Mouse (Mus musculus) embryonic fibroblast, embryonic 13.5 days (primary cell): ENCODE measurements at regions not wholly inside any gene's neighbourhood (a gene's known extent, or its start where the extent isn't known, plus 50 kb on each side); places are given as distances from the start of the nearest gene placed in this dataset.

Experiments used
- CTCF ChIP-seq: IDR thresholded peaks from 2 replicates; pipeline ENCODE4 v1.5.1; 2011; ENCODE audit warnings: mild to moderate bottlenecking, control low read depth, low read length, moderate library complexity, borderline replicate concordance; ENCODE audit not compliant: insufficient read depth
- POLR2A ChIP-seq: IDR thresholded peaks from 2 replicates; pipeline ENCODE4 v1.6.1; 2011; ENCODE audit warnings: low read depth, mild to moderate bottlenecking, control low read depth, low read length, moderate library complexity

- TF ChIP-seq POLR2A: no peak
- TF ChIP-seq CTCF: no peak
Measured at GRCm38 (mm10) chr9:61558621-61559020, 186.5 kb downstream of the Tle3 start.
